In the genomic region with DNA sequence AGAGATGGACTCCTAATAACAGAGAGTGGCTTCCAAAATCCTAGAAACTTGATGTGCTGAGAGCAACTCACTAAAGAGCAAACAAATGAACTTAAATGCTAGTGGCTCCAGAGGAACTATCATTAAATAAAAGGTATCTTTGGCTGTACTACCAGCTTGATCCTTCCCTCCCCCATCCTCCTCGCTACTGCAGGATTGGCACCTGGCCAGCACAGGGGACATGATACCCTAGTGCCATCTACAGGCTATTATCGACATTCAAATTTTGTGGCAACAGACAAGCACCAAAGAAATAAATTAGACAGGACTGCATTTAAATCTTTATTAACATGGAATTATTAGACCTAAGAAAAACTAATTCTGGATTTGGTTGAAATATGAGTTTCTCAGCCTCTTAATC, we compare ENCODE assay signal across 8 mouse cellular contexts. TPM values are rescaled to one million over a fixed set of nuclear protein-coding genes. Genes with fewer than 3 reads are reported as not detected.
A peak's percentile ranks its signal among the peaks of the same experiment; 100 is the strongest.
DNase-seq lines count a peak whose midpoint lies in the region; ATAC-seq lines count a peak whose summit lies in the region.

No protein-coding gene starts in this region.

- H3K9me3 ChIP-seq in liver, embryonic 11.5 days (ENCODE audit: control insufficient read depth, low read length) = no peaks in the 10 kb centered on the region

- peak; percentile 51 for DNase-seq in urinary bladder, postnatal 25 days (ENCODE audit: low spot score)
- DNase-seq in urinary bladder, postnatal 10 days (ENCODE audit: low spot score) = no peak
- DNase-seq in embryo, embryonic 10.5 days (ENCODE audit: low spot score) = peak; percentile 80
- DNase-seq in gastrocnemius, postnatal 25 days = peak; percentile 23
- DNase-seq in kidney, postnatal 14 days = peak; percentile 50
- DNase-seq in liver, embryonic 11.5 days (ENCODE audit: low spot score) = peak; percentile 33
- peak; percentile 72 for DNase-seq in ovary, postnatal 36 days (ENCODE audit: low spot score)

- peaks cover 4% of the 10 kb centered on the region for H3K27me3 ChIP-seq in liver, embryonic 11.5 days (replicated peaks; ENCODE audit: control insufficient read depth, insufficient read depth, low read length)

- no peaks in the 10 kb centered on the region for H3K36me3 ChIP-seq in liver, embryonic 11.5 days (ENCODE audit: control insufficient read depth, insufficient read depth, low read length)

- ATAC-seq in liver, embryonic 11.5 days (replicated peaks; ENCODE audit: low FRiP score) = no peak
- no peak for ATAC-seq in megakaryocyte, adult 5-6 weeks (ENCODE audit: poor library complexity, severe bottlenecking)

- no peak overlapping the region for H3K27ac ChIP-seq in liver, embryonic 11.5 days (ENCODE audit: low read depth, low read length)

- no peak overlapping the region for H3K4me2 ChIP-seq in liver, embryonic 11.5 days

- 7% methylated on average over 2 of the region's 2 CpGs for WGBS in liver, embryonic 11.5 days

- H3K4me3 ChIP-seq in liver, embryonic 11.5 days (ENCODE audit: low read depth, low read length) = no peak overlapping the region

- no peaks in the 10 kb centered on the region for H3K4me1 ChIP-seq in liver, embryonic 11.5 days (replicated peaks; ENCODE audit: control insufficient read depth, insufficient read depth, low read length)

- no peak overlapping the region for H3K9ac ChIP-seq in liver, embryonic 11.5 days (ENCODE audit: low read depth, low read length)

RNA-seq across cellular contexts. Expression of a gene that starts 6.0 kb away (rescaled TPM):
- 1 to 10 TPM in 1 of 2 experiments, under 1 TPM in 1; 0.54 to 1.1 TPM for total RNA-seq in gastrocnemius, postnatal 25 days (2021)
- polyA plus RNA-seq in liver, embryonic 11.5 days (2014; fragmentation: Nextera tagmentation; extraction: Ambion mirVana) = 3.9 and 4.3 TPM in 2 replicates
- total RNA-seq in megakaryocyte, adult 5-6 weeks (2015) = not detected in 2 replicates
- total RNA-seq in megakaryocyte, adult 5-6 weeks (2017) = 2.3 TPM in 1 of 2 replicates, not detected in the other
